Mouse (Mus musculus) macrophage (primary cell): Measurements from ENCODE around the gene Micall2. TPM values are rescaled to one million over a fixed set of nuclear protein-coding genes. Genes with fewer than 3 reads are reported as not detected.

Experiments used
- H3K27ac ChIP-seq: fragments of 350-480 bp; formaldehyde crosslinking; 2 replicates; pipeline ENCODE4 v1.9.0; 2021
- H3K36me3 ChIP-seq: fragments of 350-480 bp; formaldehyde crosslinking; 2 replicates; pipeline ENCODE4 v1.9.0; 2021; ENCODE audit errors: inconsistent target
- H3K4me3 ChIP-seq: fragments of 350-480 bp; formaldehyde crosslinking; 2 replicates; pipeline ENCODE4 v1.9.0; 2021; ENCODE audit errors: inconsistent target
- H3K79me2 ChIP-seq: fragments of 350-480 bp; formaldehyde crosslinking; 2 replicates; pipeline ENCODE4 v1.9.0; 2021; ENCODE audit errors: inconsistent target
- WGBS: methylation state at CpG from one replicate; pipeline ENCODE4 v1.1.7; 2026; ENCODE audit warnings: inconsistent platforms; ENCODE audit not compliant: missing documents; 5-methylcytosine and 5-hydroxymethylcytosine counted together
- polyA plus RNA-seq: library from polyadenylated mRNA; stranded (reverse); fragments of 250-400 nt; gene quantifications from 3 replicates; pipeline ENCODE4 v1.2.4, GENCODE M21; 2018; ENCODE audit warnings: inconsistent platforms

Gene Micall2
- polyA plus RNA-seq, 1 experiment from 2014 or later: 7.4 TPM

GRCm38 (mm10) chr5:139681832-139682630, 54.1 kb downstream of the Micall2 start:
- WGBS: 13% methylated on average over 14 of the region's 20 CpGs
- H3K79me2 ChIP-seq: no peaks in the 10 kb centered on the region

GRCm38 (mm10) chr5:139675707-139675967, 60.5 kb downstream of the Micall2 start:
- no peaks in the 10 kb centered on the region for H3K79me2 ChIP-seq
- H3K27ac ChIP-seq: no peak overlapping the region
- no peaks in the 10 kb centered on the region for H3K36me3 ChIP-seq
- no peak overlapping the region for H3K4me3 ChIP-seq

More at GRCm38 (mm10) chr5:139681832-139682630, 54.1 kb downstream of the Micall2 start:
- no peaks in the 10 kb centered on the region for H3K36me3 ChIP-seq
- H3K27ac ChIP-seq: no peak overlapping the region
- H3K4me3 ChIP-seq: no peak overlapping the region

- H3K27ac ChIP-seq: no peak overlapping the region
- WGBS: 51% methylated on average over 13 of the region's 13 CpGs
- no peak overlapping the region for H3K4me3 ChIP-seq
- H3K79me2 ChIP-seq: no peaks in the 10 kb centered on the region
- no peaks in the 10 kb centered on the region for H3K36me3 ChIP-seq
Measured at GRCm38 (mm10) chr5:139674940-139675706, 61.0 kb downstream of the Micall2 start.

- Histone ChIP-seq H3K36me3 (no peaks in the 10 kb centered on the region), H3K4me3 (no peak overlapping the region), H3K79me2 (no peaks in the 10 kb centered on the region), H3K27ac (no peak overlapping the region)
- WGBS: 12% methylated on average over 8 of the region's 8 CpGs
Measured at GRCm38 (mm10) chr5:139669380-139669779, 66.8 kb downstream of the Micall2 start.

GRCm38 (mm10) chr5:139668494-139668893, 67.6 kb downstream of the Micall2 start:
- no peaks in the 10 kb centered on the region for H3K79me2 ChIP-seq
- WGBS: 2% methylated on average over 24 of the region's 24 CpGs
- H3K36me3 ChIP-seq: no peaks in the 10 kb centered on the region
- H3K4me3 ChIP-seq: no peak overlapping the region
- H3K27ac ChIP-seq: no peak overlapping the region

- WGBS: 30% methylated on average over 2 of the region's 2 CpGs
- Histone ChIP-seq H3K27ac (no peak overlapping the region), H3K4me3 (no peak overlapping the region), H3K36me3 (no peaks in the 10 kb centered on the region), H3K79me2 (no peaks in the 10 kb centered on the region)
Measured at GRCm38 (mm10) chr5:139666496-139666895, 69.6 kb downstream of the Micall2 start.

- Histone ChIP-seq H3K4me3 (no peak overlapping the region), H3K36me3 (no peaks in the 10 kb centered on the region), H3K27ac (no peak overlapping the region), H3K79me2 (no peaks in the 10 kb centered on the region)
- WGBS: 75% methylated on average over 3 of the region's 3 CpGs
Measured at GRCm38 (mm10) chr5:139665375-139665774, 70.8 kb downstream of the Micall2 start.

GRCm38 (mm10) chr5:139661713-139662112, 74.4 kb downstream of the Micall2 start:
- H3K79me2 ChIP-seq: no peaks in the 10 kb centered on the region
- no peak overlapping the region for H3K27ac ChIP-seq
- 63% methylated on average over 7 of the region's 8 CpGs for WGBS
- no peak overlapping the region for H3K4me3 ChIP-seq
- no peaks in the 10 kb centered on the region for H3K36me3 ChIP-seq

- H3K79me2 ChIP-seq: no peaks in the 10 kb centered on the region
- 7% methylated on average over 18 of the region's 18 CpGs for WGBS
- H3K27ac ChIP-seq: no peak overlapping the region
- no peak overlapping the region for H3K4me3 ChIP-seq
- no peaks in the 10 kb centered on the region for H3K36me3 ChIP-seq
Measured at GRCm38 (mm10) chr5:139659307-139659706, 76.8 kb downstream of the Micall2 start.

- no peak overlapping the region for H3K4me3 ChIP-seq
- no peak overlapping the region for H3K27ac ChIP-seq
- H3K79me2 ChIP-seq: no peaks in the 10 kb centered on the region
- WGBS: 51% methylated on average over 7 of the region's 7 CpGs
- H3K36me3 ChIP-seq: no peaks in the 10 kb centered on the region
Measured at GRCm38 (mm10) chr5:139658865-139659264, 77.3 kb downstream of the Micall2 start.

GRCm38 (mm10) chr5:139657959-139658602, 78.1 kb downstream of the Micall2 start:
- Histone ChIP-seq H3K4me3 (no peak overlapping the region), H3K79me2 (no peaks in the 10 kb centered on the region), H3K27ac (no peak overlapping the region), H3K36me3 (no peaks in the 10 kb centered on the region)
- WGBS: 72% methylated on average over 10 of the region's 10 CpGs

Other genes with a start within 250 kb of the Micall2 start
- gene Uncx, start 192.8 kb downstream of the Micall2 start, polyA plus RNA-seq: not detected in 3 replicates
- 14.7 to 19.1 TPM (median 17.1 TPM) in 3 replicates for gene Ints1, start 39.3 kb upstream of the Micall2 start, polyA plus RNA-seq
- 20.1 to 25.2 TPM (median 22.3 TPM) in 3 replicates for gene Mafk, start 55.2 kb upstream of the Micall2 start, polyA plus RNA-seq
- gene Tmem184a, start 83.6 kb upstream of the Micall2 start, polyA plus RNA-seq: not detected in 3 replicates
- gene Gm26938, start 90.1 kb upstream of the Micall2 start, polyA plus RNA-seq: not detected in 3 replicates
- 5.1 to 28.7 TPM (median 20.8 TPM) in 3 replicates for gene Psmg3, start 90.5 kb upstream of the Micall2 start, polyA plus RNA-seq
- not detected in 3 replicates for gene Elfn1, start 171.6 kb upstream of the Micall2 start, polyA plus RNA-seq